15 mouse cellular contexts compared by ENCODE assay signal in the genomic region with DNA sequence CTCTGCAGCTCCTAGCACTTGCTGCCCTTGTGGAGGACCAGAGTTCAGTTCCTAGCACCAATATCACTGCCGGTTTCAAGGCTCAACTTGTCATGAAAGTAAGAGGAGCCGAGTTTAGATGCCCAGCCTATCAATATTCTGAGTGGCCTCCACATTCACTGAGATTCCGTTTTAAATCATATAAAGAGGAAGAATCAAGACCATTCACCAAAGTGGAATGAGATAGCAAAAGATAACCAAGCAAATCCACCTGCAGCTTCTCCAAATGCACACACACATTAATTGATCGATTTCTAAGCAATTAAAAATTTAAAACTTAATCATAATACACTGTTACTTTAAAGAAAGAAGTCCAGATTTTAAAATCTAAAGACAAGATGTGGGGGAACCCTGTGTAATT.
"Had no signal": no experiment of that assay in that cellular context is flagged by ENCODE, and none has a peak within 500 bp of the region (broad histone marks: within the 10 kb centered on the region; RNA-seq: fewer than 3 reads in every experiment).

No protein-coding gene starts in this region.

- ATAC-seq: liver, embryonic 12.5 days had no signal

- H3K36me3 ChIP-seq: limb, embryonic 13.5 days; liver, embryonic 15.5 days; lung, embryonic 15.5 days had no signal

- DNase-seq: kidney, adult 11 months; kidney, postnatal 10 days; liver; lung, adult 18-20 months; lung, postnatal 10 days; lung, postnatal 36 days; midbrain, embryonic 14.5 days; thymus, adult 18-20 months; thymus, postnatal 36 days had no signal

- H3K9me3 ChIP-seq: kidney, embryonic 15.5 days; limb, embryonic 10.5 days; limb, embryonic 13.5 days; liver, embryonic 12.5 days; liver, embryonic 15.5 days; lung, embryonic 15.5 days had no signal

- H3K27me3 ChIP-seq: kidney, embryonic 15.5 days; limb, embryonic 13.5 days; liver, embryonic 12.5 days; liver, embryonic 15.5 days; lung, embryonic 15.5 days had no signal
